Mouse (Mus musculus) limb, embryonic 12.5 days (tissue): ENCODE measurements around the gene Vac14. TPM values are rescaled to one million over a fixed set of nuclear protein-coding genes. Genes with fewer than 3 reads are reported as not detected.

ENCODE experiments used
- ATAC-seq: fragments of 200-750 bp; cut with Nextera tagmentation; 2 replicates; pipeline ENCODE4 v1.8.0; 2017; ENCODE audit warnings: low read depth, moderate TSS enrichment; ENCODE audit not compliant: insufficient number of reproducible peaks, insufficient read depth, low FRiP score, low TSS enrichment
- H3K27ac ChIP-seq: fragments of 300-500 bp; sonication (generic); 2 replicates; pipeline ENCODE4 v1.5.1; 2016; ENCODE audit warnings: mild to moderate bottlenecking, moderate library complexity
- H3K27me3 ChIP-seq: fragments of 300-500 bp; sonication (generic); 2 replicates; pipeline ENCODE4 v1.6.1; 2016; ENCODE audit warnings: mild to moderate bottlenecking, moderate library complexity
- H3K36me3 ChIP-seq: fragments of 300-500 bp; sonication (generic); 2 replicates; pipeline ENCODE4 v1.6.1; 2016; ENCODE audit warnings: mild to moderate bottlenecking, moderate library complexity
- H3K4me1 ChIP-seq: fragments of 300-500 bp; sonication (generic); replicated peaks from 2 replicates; pipeline ENCODE4 v1.6.1; 2016
- H3K4me2 ChIP-seq: fragments of 300-500 bp; sonication (generic); 2 replicates; pipeline ENCODE4 v1.6.1; 2016; ENCODE audit warnings: mild to moderate bottlenecking, moderate library complexity
- H3K4me3 ChIP-seq: fragments of 300-500 bp; sonication (generic); replicated peaks from 2 replicates; pipeline ENCODE4 v1.5.1; 2016; ENCODE audit warnings: mild to moderate bottlenecking
- H3K9ac ChIP-seq: fragments of 300-500 bp; sonication (generic); replicated peaks from 2 replicates; pipeline ENCODE4 v1.6.1; 2016; ENCODE audit warnings: mild to moderate bottlenecking, moderate library complexity
- H3K9me3 ChIP-seq: fragments of 300-500 bp; sonication (generic); 2 replicates; pipeline ENCODE4 v1.6.1; 2016; ENCODE audit warnings: mild to moderate bottlenecking, moderate library complexity
- WGBS: fragments of 180-500 bp; shearing (Covaris S2); methylation state at CpG from one replicate; pipeline ENCODE4 v1.1.7; 2016; 5-methylcytosine and 5-hydroxymethylcytosine counted together
- polyA plus RNA-seq: library from polyadenylated mRNA; unstranded; fragments of >200 nt; fragmentation: Nextera tagmentation; extraction: Ambion mirVana; gene quantifications from 2 replicates; pipeline ENCODE4 v1.2.1, GENCODE M21; 2016

The Vac14 gene
- polyA plus RNA-seq, 1 experiment from 2014 or later, result 23.3 TPM

DNA sequence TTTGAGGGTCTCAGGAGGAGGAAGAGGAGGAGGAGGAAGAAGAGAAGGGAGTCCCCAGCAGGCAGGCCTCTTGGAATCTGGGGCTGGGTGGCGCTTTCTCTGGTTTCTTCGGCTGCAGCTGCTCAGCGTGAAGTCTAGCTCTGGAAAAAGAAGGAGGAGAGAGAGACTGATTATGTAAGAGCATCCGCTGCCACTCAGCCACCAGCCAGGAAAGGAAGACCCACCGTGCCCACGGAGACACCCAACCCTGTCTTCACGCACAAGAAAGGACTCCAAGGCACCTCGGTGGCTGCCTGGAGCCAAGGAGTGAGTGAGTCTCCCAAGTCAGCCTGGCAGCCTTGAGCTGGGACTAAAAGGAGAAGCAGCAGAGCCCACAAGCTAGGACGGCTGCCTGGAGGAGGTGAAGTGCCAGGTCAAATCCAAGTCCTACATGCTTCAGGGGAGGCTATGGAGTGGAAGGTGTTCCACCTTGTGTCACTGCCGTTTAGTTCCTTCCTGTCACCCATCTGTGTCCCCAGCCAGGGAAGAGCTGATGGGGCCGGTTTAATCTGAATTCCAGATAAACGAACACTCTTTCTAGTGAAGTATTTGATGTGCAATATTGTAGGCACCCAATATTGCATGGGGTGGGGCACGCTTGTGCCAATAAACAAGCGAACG is 137.3 kb downstream of the Vac14 start:
- ATAC-seq, result no peak; the same call in 1 of the 2 replicates
- H3K36me3 ChIP-seq, result no peaks in the 10 kb centered on the region
- no peaks in the 10 kb centered on the region for H3K9me3 ChIP-seq
- no peak overlapping the region for H3K27ac ChIP-seq
- H3K4me1 ChIP-seq, result peaks cover 7% of the 10 kb centered on the region; the same call in 1 of the 2 replicates
- H3K4me2 ChIP-seq, result no peak overlapping the region
- WGBS, result 61% methylated on average over 15 of the region's 15 CpGs
- H3K27me3 ChIP-seq, result no peaks in the 10 kb centered on the region
- H3K4me3 ChIP-seq, result no peak overlapping the region
- no peak overlapping the region for H3K9ac ChIP-seq

- H3K4me2 ChIP-seq, result no peak overlapping the region
- no peaks in the 10 kb centered on the region for H3K9me3 ChIP-seq
- no peak for ATAC-seq
- no peak overlapping the region for H3K4me3 ChIP-seq
- H3K4me1 ChIP-seq, result peaks cover 7% of the 10 kb centered on the region; the same call in 1 of the 2 replicates
- H3K27ac ChIP-seq, result no peak overlapping the region
- 82% methylated on average over 5 of the region's 5 CpGs for WGBS
- H3K27me3 ChIP-seq, result no peaks in the 10 kb centered on the region
- no peaks in the 10 kb centered on the region for H3K36me3 ChIP-seq
- no peak overlapping the region for H3K9ac ChIP-seq
Measured at GRCm38 (mm10) chr8:110756196-110756595, 137.8 kb downstream of the Vac14 start.

DNA sequence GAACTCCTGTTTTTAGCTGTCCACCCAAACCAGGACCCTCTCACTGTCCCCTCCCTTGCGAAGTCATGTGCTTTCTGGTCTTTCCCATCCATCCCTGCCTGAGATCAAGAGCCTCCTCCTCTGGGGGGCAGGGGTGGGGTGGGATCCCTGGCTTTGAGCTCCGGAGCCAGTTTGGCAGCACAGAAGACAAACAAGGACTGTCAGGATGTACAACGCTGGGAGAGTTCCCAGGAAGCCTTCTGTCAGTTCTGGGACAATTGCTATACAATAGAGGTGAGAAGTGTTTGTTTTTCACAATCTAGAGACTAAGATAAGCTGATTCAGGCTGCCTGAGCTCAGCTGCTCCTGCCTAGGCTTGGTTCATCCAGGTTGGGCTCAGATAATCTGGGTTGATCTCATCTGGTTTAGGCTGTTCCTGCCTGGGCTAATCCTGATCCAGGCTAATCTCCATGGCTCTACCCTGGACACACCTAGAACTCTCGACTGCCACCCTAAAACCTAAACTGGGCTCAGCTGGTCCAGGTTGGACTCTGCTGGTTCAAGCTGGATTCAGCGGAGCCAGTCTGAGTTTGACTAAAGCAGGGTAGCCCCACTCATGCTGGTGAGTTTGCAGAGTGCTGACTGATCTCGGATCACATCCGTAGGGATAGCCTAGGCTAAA is 142.0 kb downstream of the Vac14 start:
- no peaks in the 10 kb centered on the region for H3K4me1 ChIP-seq
- H3K4me2 ChIP-seq, result no peak overlapping the region
- no peak for ATAC-seq
- no peak overlapping the region for H3K27ac ChIP-seq
- no peak overlapping the region for H3K4me3 ChIP-seq
- 68% methylated on average over 7 of the region's 7 CpGs for WGBS
- no peak overlapping the region for H3K9ac ChIP-seq
- H3K36me3 ChIP-seq, result no peaks in the 10 kb centered on the region
- H3K9me3 ChIP-seq, result no peaks in the 10 kb centered on the region
- no peaks in the 10 kb centered on the region for H3K27me3 ChIP-seq

DNA sequence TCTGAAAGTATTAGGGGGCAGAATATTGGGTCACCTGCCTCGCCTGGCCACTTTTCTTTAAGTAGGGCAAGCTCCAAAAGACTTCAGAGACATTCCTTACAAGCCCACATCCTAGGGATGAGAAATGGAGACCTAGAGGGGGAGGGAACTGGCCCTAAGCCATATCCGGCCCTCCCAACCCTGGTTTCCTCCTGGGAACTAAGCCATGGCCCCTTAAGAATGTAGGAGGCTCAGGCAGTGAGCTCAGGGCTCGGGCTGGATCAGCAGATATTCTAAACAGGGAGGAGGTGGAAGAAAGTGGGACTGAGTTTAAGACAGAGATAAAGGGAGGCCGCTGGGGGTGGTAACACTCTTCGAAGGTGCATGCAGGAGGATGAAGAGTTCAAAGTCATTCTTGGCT is 142.8 kb downstream of the Vac14 start:
- no peaks in the 10 kb centered on the region for H3K27me3 ChIP-seq
- no peak overlapping the region for H3K9ac ChIP-seq
- WGBS, result 55% methylated on average over 5 of the region's 5 CpGs
- no peaks in the 10 kb centered on the region for H3K36me3 ChIP-seq
- no peak for ATAC-seq
- no peak overlapping the region for H3K4me2 ChIP-seq
- H3K9me3 ChIP-seq, result no peaks in the 10 kb centered on the region
- H3K4me3 ChIP-seq, result no peak overlapping the region
- no peaks in the 10 kb centered on the region for H3K4me1 ChIP-seq
- no peak overlapping the region for H3K27ac ChIP-seq

DNA sequence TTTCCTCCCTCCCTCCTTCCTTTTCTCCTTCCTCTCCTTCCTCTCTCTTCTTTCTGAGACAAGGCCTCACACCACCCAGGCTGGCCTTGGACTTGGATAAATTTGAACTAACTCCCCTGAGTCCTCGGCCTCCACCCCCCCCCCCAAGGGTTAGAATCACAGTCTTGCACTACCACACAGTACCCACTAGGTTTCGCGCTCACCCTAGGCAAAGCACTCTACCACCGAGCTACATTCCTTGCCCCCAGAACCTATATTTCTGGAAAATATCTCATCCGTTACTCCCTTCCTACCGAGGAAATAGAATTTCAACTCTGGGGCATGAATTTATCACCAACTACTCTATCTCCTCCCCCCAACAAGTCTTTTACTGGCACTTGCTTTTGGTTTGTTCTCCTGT is 143.6 kb downstream of the Vac14 start:
- 61% methylated on average over 6 of the region's 6 CpGs for WGBS
- H3K4me2 ChIP-seq, result no peak overlapping the region
- H3K9me3 ChIP-seq, result no peaks in the 10 kb centered on the region
- H3K4me3 ChIP-seq, result no peak overlapping the region
- H3K27me3 ChIP-seq, result no peaks in the 10 kb centered on the region
- H3K9ac ChIP-seq, result no peak overlapping the region
- no peak overlapping the region for H3K27ac ChIP-seq
- H3K36me3 ChIP-seq, result no peaks in the 10 kb centered on the region
- ATAC-seq, result no peak
- H3K4me1 ChIP-seq, result no peaks in the 10 kb centered on the region

DNA sequence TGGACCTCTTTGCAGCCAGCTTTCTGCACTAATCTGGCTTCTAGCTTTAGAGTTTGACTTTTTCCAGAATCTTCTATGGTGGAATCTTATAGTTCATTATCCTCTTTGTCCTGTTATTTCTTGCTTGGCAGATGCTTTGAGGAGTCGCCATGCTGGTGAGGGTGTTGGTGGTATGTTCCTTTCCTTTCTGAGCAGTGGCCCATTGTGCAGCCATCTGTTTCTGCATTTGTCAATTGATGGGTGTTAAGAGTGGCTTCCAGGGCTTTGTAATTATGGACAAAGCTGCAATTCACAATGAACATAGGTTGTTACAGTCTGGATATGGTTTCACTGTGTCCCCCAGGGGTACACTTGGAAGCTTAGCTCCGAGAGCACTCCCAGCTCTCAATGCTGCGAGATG is 146.3 kb downstream of the Vac14 start:
- Histone ChIP-seq H3K27me3 (no peaks in the 10 kb centered on the region), H3K9me3 (no peaks in the 10 kb centered on the region), H3K9ac (no peak overlapping the region), H3K4me3 (no peak overlapping the region), H3K36me3 (no peaks in the 10 kb centered on the region), H3K4me1 (no peaks in the 10 kb centered on the region), H3K27ac (no peak overlapping the region), H3K4me2 (no peak overlapping the region)
- no peak for ATAC-seq
- WGBS, result 81% methylated on average over 3 of the region's 3 CpGs

DNA sequence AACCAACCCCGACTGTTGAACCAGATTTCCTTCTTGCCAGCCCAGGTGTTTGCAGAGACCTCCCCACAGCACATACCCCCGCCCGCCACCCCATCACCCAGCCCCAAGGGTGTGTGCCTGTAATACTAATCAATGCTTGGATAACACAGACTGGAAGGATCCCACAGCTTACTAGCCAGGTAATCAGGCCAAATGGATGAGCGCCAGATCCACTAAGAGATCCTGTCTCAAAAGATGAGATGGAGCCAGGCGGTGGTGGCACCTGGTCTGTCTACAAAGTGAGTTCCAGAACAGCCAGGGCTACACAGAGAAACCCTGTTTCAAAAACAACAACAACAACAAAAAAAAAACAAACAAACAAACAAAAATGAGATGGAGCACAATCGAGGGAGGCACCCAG is 148.9 kb downstream of the Vac14 start:
- Histone ChIP-seq H3K4me3 (no peak overlapping the region), H3K9ac (no peak overlapping the region), H3K27me3 (no peaks in the 10 kb centered on the region), H3K9me3 (no peaks in the 10 kb centered on the region), H3K4me2 (no peak overlapping the region), H3K36me3 (no peaks in the 10 kb centered on the region), H3K27ac (no peak overlapping the region), H3K4me1 (no peaks in the 10 kb centered on the region)
- 84% methylated on average over 6 of the region's 6 CpGs for WGBS
- ATAC-seq, result no peak

Other genes with a start within 250 kb of the Vac14 start
- gene Mtss1l, start 102.9 kb downstream of the Vac14 start, polyA plus RNA-seq, result 11.8 and 19.2 TPM in 2 replicates
- gene Il34, start 187.3 kb downstream of the Vac14 start, polyA plus RNA-seq, result 0.15 and 0.44 TPM in 2 replicates
- 84.9 and 88.6 TPM in 2 replicates for gene Cog4, start 228.0 kb downstream of the Vac14 start, polyA plus RNA-seq
- gene Sf3b3, start 228.2 kb downstream of the Vac14 start, polyA plus RNA-seq, result 207 and 211 TPM in 2 replicates